Mouse (Mus musculus) heart, embryonic 13.5 days (tissue): ENCODE results near the gene Bhlhe41. TPM values are rescaled to one million over a fixed set of nuclear protein-coding genes. Genes with fewer than 3 reads are reported as not detected.

ENCODE experiments used
- ATAC-seq: fragments of 200-750 bp; cut with Nextera tagmentation; 2 replicates; pipeline ENCODE4 v1.8.0; 2017; ENCODE audit warnings: moderate TSS enrichment; ENCODE audit not compliant: insufficient number of reproducible peaks, low FRiP score, low TSS enrichment; ENCODE audit errors: extremely low read depth
- H3K27ac ChIP-seq: fragments of 300-500 bp; sonication (generic); replicated peaks from 2 replicates; pipeline ENCODE4 v1.5.1; 2015; ENCODE audit warnings: moderate library complexity, mild to moderate bottlenecking, inconsistent platforms
- H3K27me3 ChIP-seq: fragments of 300-500 bp; sonication (generic); replicated peaks from 2 replicates; pipeline ENCODE4 v1.6.1; 2015; ENCODE audit warnings: mild to moderate bottlenecking, inconsistent platforms
- H3K36me3 ChIP-seq: fragments of 300-500 bp; sonication (generic); 2 replicates; pipeline ENCODE4 v1.6.1; 2015; ENCODE audit warnings: mild to moderate bottlenecking, inconsistent platforms
- H3K4me1 ChIP-seq: fragments of 300-500 bp; sonication (generic); 2 replicates; pipeline ENCODE4 v1.6.1; 2015; ENCODE audit warnings: inconsistent platforms
- H3K4me2 ChIP-seq: fragments of 300-500 bp; sonication (generic); 2 replicates; pipeline ENCODE4 v1.6.1; 2015; ENCODE audit warnings: inconsistent platforms, mild to moderate bottlenecking, moderate library complexity
- H3K4me3 ChIP-seq: fragments of 300-500 bp; sonication (generic); 2 replicates; pipeline ENCODE4 v1.5.1; 2015; ENCODE audit warnings: moderate library complexity, mild to moderate bottlenecking, inconsistent platforms
- H3K9ac ChIP-seq: fragments of 300-500 bp; sonication (generic); 2 replicates; pipeline ENCODE4 v1.6.1; 2015; ENCODE audit warnings: inconsistent platforms, mild to moderate bottlenecking, moderate library complexity
- H3K9me3 ChIP-seq: fragments of 300-500 bp; sonication (generic); 2 replicates; pipeline ENCODE4 v1.6.1; 2016; ENCODE audit warnings: inconsistent platforms
- WGBS: fragments of 180-500 bp; shearing (Covaris S2); methylation state at CpG from one replicate; pipeline ENCODE4 v1.1.7; 2015; ENCODE audit warnings: mixed read lengths; 5-methylcytosine and 5-hydroxymethylcytosine counted together
- polyA plus RNA-seq: library from polyadenylated mRNA; unstranded; fragments of >200 nt; fragmentation: Nextera tagmentation; extraction: Ambion mirVana; gene quantifications from 2 replicates; pipeline ENCODE4 v1.2.1, GENCODE M21; 2015

Bhlhe41 gene
- polyA plus RNA-seq, 1 experiment from 2014 or later, result 4.9 TPM

GRCm38 (mm10) chr6:145867111-145867510, 1.8 kb upstream of the Bhlhe41 start:
- H3K27me3 ChIP-seq, result peaks cover 40% of the 10 kb centered on the region
- no peak for ATAC-seq
- peak overlapping the region; percentile 89 for H3K9ac ChIP-seq
- peak overlapping the region; percentile 95 for H3K4me2 ChIP-seq
- H3K36me3 ChIP-seq, result no peaks in the 10 kb centered on the region
- H3K4me1 ChIP-seq, result peaks cover 59% of the 10 kb centered on the region
- 59% methylated on average over 3 of the region's 3 CpGs for WGBS
- no peaks in the 10 kb centered on the region for H3K9me3 ChIP-seq
- peak overlapping the region; percentile 91 for H3K27ac ChIP-seq
- peak overlapping the region; percentile 76; the same call in 1 of the 2 replicates for H3K4me3 ChIP-seq

- under 1% methylated on average over 69 of the region's 69 CpGs for WGBS
- H3K4me1 ChIP-seq, result peaks cover 54% of the 10 kb centered on the region
- peak overlapping the region; percentile 91 for H3K27ac ChIP-seq
Observed at GRCm38 (mm10) chr6:145865886-145866851, 811 bp upstream of the Bhlhe41 start.

GRCm38 (mm10) chr6:145864171-145864570, 1.2 kb downstream of the Bhlhe41 start:
- no peak for ATAC-seq
- Histone ChIP-seq H3K9ac (peak overlapping the region; percentile 89), H3K36me3 (no peaks in the 10 kb centered on the region)

More at GRCm38 (mm10) chr6:145865886-145866851, 811 bp upstream of the Bhlhe41 start:
- Histone ChIP-seq H3K9ac (peak overlapping the region; percentile 89), H3K27me3 (peaks cover 42% of the 10 kb centered on the region), H3K9me3 (no peaks in the 10 kb centered on the region), H3K4me3 (peak overlapping the region; percentile 76), H3K36me3 (no peaks in the 10 kb centered on the region), H3K4me2 (peak overlapping the region; percentile 95)
- peak; percentile 45; the same call in 1 of the 2 replicates for ATAC-seq

GRCm38 (mm10) chr6:145863065-145863971, 2.0 kb downstream of the Bhlhe41 start:
- Histone ChIP-seq H3K4me2 (peak overlapping the region; percentile 95), H3K9ac (peak overlapping the region; percentile 89), H3K4me1 (peaks cover 41% of the 10 kb centered on the region), H3K9me3 (no peaks in the 10 kb centered on the region), H3K4me3 (peak overlapping the region; percentile 76), H3K27ac (peak overlapping the region; percentile 74), H3K36me3 (peaks cover 3% of the 10 kb centered on the region; the same call in 1 of the 2 replicates), H3K27me3 (peaks cover 42% of the 10 kb centered on the region)
- WGBS, result under 1% methylated on average over 90 of the region's 105 CpGs
- peak; percentile 24; the same call in 1 of the 2 replicates for ATAC-seq

More at GRCm38 (mm10) chr6:145864171-145864570, 1.2 kb downstream of the Bhlhe41 start:
- Histone ChIP-seq H3K27me3 (peaks cover 42% of the 10 kb centered on the region), H3K27ac (peak overlapping the region; percentile 74), H3K4me3 (peak overlapping the region; percentile 76), H3K4me2 (peak overlapping the region; percentile 95), H3K9me3 (no peaks in the 10 kb centered on the region), H3K4me1 (peaks cover 42% of the 10 kb centered on the region)
- WGBS, result 2% methylated on average over 8 of the region's 8 CpGs

- Histone ChIP-seq H3K4me2 (peak overlapping the region; percentile 95), H3K27ac (peak overlapping the region; percentile 74), H3K9me3 (no peaks in the 10 kb centered on the region), H3K27me3 (peaks cover 40% of the 10 kb centered on the region), H3K36me3 (peaks cover 9% of the 10 kb centered on the region; the same call in 1 of the 2 replicates), H3K9ac (peak overlapping the region; percentile 89), H3K4me1 (peaks cover 38% of the 10 kb centered on the region), H3K4me3 (peak overlapping the region; percentile 76)
- no peak for ATAC-seq
- 1% methylated on average over 35 of the region's 35 CpGs for WGBS
Observed at GRCm38 (mm10) chr6:145862739-145863064, 2.7 kb downstream of the Bhlhe41 start.

- Histone ChIP-seq H3K27me3 (peaks cover 37% of the 10 kb centered on the region), H3K27ac (no peak overlapping the region; the same call in 1 of the 2 replicates), H3K4me3 (peak overlapping the region; percentile 76), H3K9me3 (no peaks in the 10 kb centered on the region), H3K9ac (peak overlapping the region; percentile 89), H3K4me2 (peak overlapping the region; percentile 95), H3K4me1 (peaks cover 34% of the 10 kb centered on the region), H3K36me3 (peaks cover 11% of the 10 kb centered on the region; the same call in 1 of the 2 replicates)
- no peak for ATAC-seq
- WGBS, result 10% methylated on average over 4 of the region's 4 CpGs
Observed at GRCm38 (mm10) chr6:145862321-145862720, 3.0 kb downstream of the Bhlhe41 start.

- peaks cover 11% of the 10 kb centered on the region; the same call in 1 of the 2 replicates for H3K36me3 ChIP-seq
- H3K9ac ChIP-seq, result peak overlapping the region; percentile 89
- H3K4me3 ChIP-seq, result peak overlapping the region; percentile 76
- WGBS, result 69% methylated on average over 9 of the region's 9 CpGs
- no peak for ATAC-seq
- no peak overlapping the region for H3K27ac ChIP-seq
- no peaks in the 10 kb centered on the region for H3K9me3 ChIP-seq
- H3K4me1 ChIP-seq, result peaks cover 28% of the 10 kb centered on the region
- peaks cover 33% of the 10 kb centered on the region for H3K27me3 ChIP-seq
- peak overlapping the region; percentile 95 for H3K4me2 ChIP-seq
Observed at GRCm38 (mm10) chr6:145861462-145862227, 3.7 kb downstream of the Bhlhe41 start.

- 0 out of 2 replicates have a peak overlapping the region, but pooled peaks have one; percentile 11 for H3K4me2 ChIP-seq
- H3K36me3 ChIP-seq, result peaks cover 11% of the 10 kb centered on the region; the same call in 1 of the 2 replicates
- H3K9ac ChIP-seq, result peak overlapping the region; percentile 61
- H3K27me3 ChIP-seq, result peaks cover 29% of the 10 kb centered on the region
- H3K9me3 ChIP-seq, result no peaks in the 10 kb centered on the region
- no peak for ATAC-seq
- H3K4me3 ChIP-seq, result no peak overlapping the region
- peak overlapping the region; percentile 52; the same call in 1 of the 2 replicates for H3K27ac ChIP-seq
- WGBS, result 29% methylated on average over 2 of the region's 2 CpGs
- peaks cover 37% of the 10 kb centered on the region for H3K4me1 ChIP-seq
Observed at GRCm38 (mm10) chr6:145860350-145860749, 5.0 kb downstream of the Bhlhe41 start.

GRCm38 (mm10) chr6:145858414-145858813, 6.9 kb downstream of the Bhlhe41 start:
- Histone ChIP-seq H3K4me2 (no peak overlapping the region), H3K9me3 (no peaks in the 10 kb centered on the region), H3K36me3 (peaks cover 11% of the 10 kb centered on the region; the same call in 1 of the 2 replicates), H3K4me1 (peaks cover 39% of the 10 kb centered on the region), H3K27me3 (peaks cover 13% of the 10 kb centered on the region), H3K27ac (no peak overlapping the region), H3K4me3 (no peak overlapping the region), H3K9ac (no peak overlapping the region)
- WGBS, result 60% methylated on average over 8 of the region's 8 CpGs
- ATAC-seq, result no peak

GRCm38 (mm10) chr6:145857428-145857827, 7.9 kb downstream of the Bhlhe41 start:
- 84% methylated on average over 7 of the region's 7 CpGs for WGBS
- H3K4me3 ChIP-seq, result no peak overlapping the region
- no peak for ATAC-seq
- H3K9me3 ChIP-seq, result no peaks in the 10 kb centered on the region
- H3K9ac ChIP-seq, result no peak overlapping the region
- H3K36me3 ChIP-seq, result peaks cover 11% of the 10 kb centered on the region; the same call in 1 of the 2 replicates
- H3K27ac ChIP-seq, result no peak overlapping the region
- no peak overlapping the region for H3K4me2 ChIP-seq
- H3K4me1 ChIP-seq, result peaks cover 37% of the 10 kb centered on the region
- H3K27me3 ChIP-seq, result peaks cover 5% of the 10 kb centered on the region
